Mouse (Mus musculus) neural tube, embryonic 11.5 days (tissue): ENCODE results near the gene Ogdh. TPM values are rescaled to one million over a fixed set of nuclear protein-coding genes. Genes with fewer than 3 reads are reported as not detected.
"Not testable (repeated sequence)": the region's sequence is repeated elsewhere in the genome, so short reads cannot be mapped to it uniquely, and the experiment has no call there.

Experiments used
- ATAC-seq: fragments of 200-750 bp; cut with Nextera tagmentation; 2 replicates; pipeline ENCODE4 v1.8.0; 2017; ENCODE audit warnings: moderate number of reproducible peaks, mild to moderate bottlenecking, moderate TSS enrichment, moderate library complexity; ENCODE audit not compliant: insufficient read depth, low FRiP score, low TSS enrichment
- DNase-seq: peaks from one replicate; pipeline ENCODE4 v3.0.0-alpha.2; 2015; ENCODE audit warnings: low spot score
- H3K27ac ChIP-seq: fragments of 300-500 bp; sonication (generic); 2 replicates; pipeline ENCODE4 v1.5.1; 2014; ENCODE audit warnings: low read depth, mild to moderate bottlenecking, low read length
- H3K27me3 ChIP-seq: fragments of 300-500 bp; sonication (generic); 2 replicates; pipeline ENCODE4 v1.6.1; 2014; ENCODE audit warnings: mild to moderate bottlenecking, low read length, mixed read lengths; ENCODE audit not compliant: control insufficient read depth, insufficient read depth
- H3K36me3 ChIP-seq: fragments of 300-500 bp; sonication (generic); 2 replicates; pipeline ENCODE4 v1.6.1; 2014; ENCODE audit warnings: mild to moderate bottlenecking, low read length, moderate library complexity, mixed read lengths; ENCODE audit not compliant: control insufficient read depth, insufficient read depth
- H3K4me1 ChIP-seq: fragments of 300-500 bp; sonication (generic); 2 replicates; pipeline ENCODE4 v1.6.1; 2014; ENCODE audit warnings: low read length, mixed read lengths; ENCODE audit not compliant: control insufficient read depth, insufficient read depth
- H3K4me2 ChIP-seq: fragments of 300-500 bp; sonication (generic); 2 replicates; pipeline ENCODE4 v1.6.1; 2014; ENCODE audit warnings: low read depth, mild to moderate bottlenecking, moderate library complexity
- H3K4me3 ChIP-seq: fragments of 300-500 bp; sonication (generic); 2 replicates; pipeline ENCODE4 v1.5.1; 2014; ENCODE audit warnings: low read depth, low read length
- H3K9ac ChIP-seq: fragments of 300-500 bp; sonication (generic); 2 replicates; pipeline ENCODE4 v1.6.1; 2014; ENCODE audit warnings: mild to moderate bottlenecking, low read length
- H3K9me3 ChIP-seq: fragments of 300-500 bp; sonication (generic); 2 replicates; pipeline ENCODE4 v1.6.1; 2016; ENCODE audit warnings: low read length; ENCODE audit not compliant: control insufficient read depth
- WGBS: fragments of 180-500 bp; shearing (Covaris S2); extraction: QIAGEN DNeasy Blood & Tissue Kit; methylation state at CpG from one replicate; pipeline ENCODE4 v1.1.7; 2014; 5-methylcytosine and 5-hydroxymethylcytosine counted together
- polyA plus RNA-seq: library from polyadenylated mRNA; unstranded; fragments of >200 nt; fragmentation: Nextera tagmentation; extraction: Ambion mirVana; gene quantifications from 2 replicates; pipeline ENCODE4 v1.2.1, GENCODE M21; 2014

Ogdh gene
- polyA plus RNA-seq: 93.0 and 104 TPM in 2 replicates

- Histone ChIP-seq H3K9me3 (no peaks in the 10 kb centered on the region), H3K4me2 (peak within 1 kb of the TSS; percentile 87), H3K27ac (peak within 1 kb of the TSS; percentile 68), H3K27me3 (no peaks in the 10 kb centered on the region), H3K4me3 (peak within 1 kb of the TSS; percentile 80), H3K36me3 (no peaks in the 10 kb centered on the region), H3K4me1 (peaks cover 6% of the 10 kb centered on the region; the same call in 1 of the 2 replicates), H3K9ac (peak within 1 kb of the TSS; percentile 71)
- ATAC-seq: peak; percentile 98
- under 1% methylated on average over 51 of the region's 77 CpGs for WGBS
- DNase-seq: peak; percentile 98
Observed at GRCm38 (mm10) chr11:6291401-6292115, at the start of gene Ogdh. Ogdh (plus strand) TSS chr11:6291633.

GRCm38 (mm10) chr11:6244707-6245106, 46.7 kb upstream of the Ogdh start:
- ATAC-seq (no peak), DNase-seq (no peak)
- H3K9me3 ChIP-seq: no peaks in the 10 kb centered on the region
- no peaks in the 10 kb centered on the region for H3K4me1 ChIP-seq
- H3K4me2 ChIP-seq: no peak overlapping the region
- no peak overlapping the region for H3K27ac ChIP-seq
- 60% methylated on average over 18 of the region's 19 CpGs for WGBS
- no peak overlapping the region for H3K9ac ChIP-seq
- H3K4me3 ChIP-seq: no peak overlapping the region
- no peaks in the 10 kb centered on the region for H3K36me3 ChIP-seq
- H3K27me3 ChIP-seq: no peaks in the 10 kb centered on the region

DNA sequence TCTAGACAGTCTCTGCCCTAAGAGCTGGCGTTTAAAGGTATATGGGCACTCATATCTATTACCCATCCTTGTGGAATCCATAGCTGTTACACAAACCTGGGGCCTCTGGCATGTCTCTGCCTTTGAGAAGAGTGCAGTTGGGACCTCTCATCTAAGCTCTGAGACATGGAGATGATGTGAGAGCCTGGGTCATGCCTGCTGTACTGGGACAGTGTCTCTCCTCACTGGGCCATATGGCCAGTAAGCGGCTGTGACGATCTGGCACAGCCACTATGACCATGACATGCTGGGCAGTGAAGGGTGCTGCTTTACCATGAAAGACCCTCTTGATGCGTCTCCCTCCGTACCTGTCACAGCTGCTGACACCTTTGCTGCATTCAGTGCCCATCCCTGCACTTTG, 39.2 kb upstream of the Ogdh start:
- no peaks in the 10 kb centered on the region for H3K9me3 ChIP-seq
- DNase-seq: no peak
- H3K27me3 ChIP-seq: no peaks in the 10 kb centered on the region
- H3K4me2 ChIP-seq: no peak overlapping the region
- H3K27ac ChIP-seq: no peak overlapping the region
- H3K9ac ChIP-seq: no peak overlapping the region
- no peaks in the 10 kb centered on the region for H3K4me1 ChIP-seq
- H3K4me3 ChIP-seq: no peak overlapping the region
- H3K36me3 ChIP-seq: no peaks in the 10 kb centered on the region
- 88% methylated on average over 5 of the region's 5 CpGs for WGBS
- ATAC-seq: no peak

- Histone ChIP-seq H3K4me3 (no peak overlapping the region), H3K4me1 (no peaks in the 10 kb centered on the region), H3K27ac (no peak overlapping the region), H3K9ac (no peak overlapping the region), H3K27me3 (no peaks in the 10 kb centered on the region), H3K9me3 (no peaks in the 10 kb centered on the region), H3K36me3 (no peaks in the 10 kb centered on the region), H3K4me2 (no peak overlapping the region)
- DNase-seq: no peak
- no peak for ATAC-seq
- 95% methylated on average over 4 of the region's 4 CpGs for WGBS
Observed at GRCm38 (mm10) chr11:6252824-6253223, 38.6 kb upstream of the Ogdh start.

- not testable (repeated sequence) for H3K36me3 ChIP-seq, H3K27ac ChIP-seq, H3K4me2 ChIP-seq, H3K9ac ChIP-seq, H3K9me3 ChIP-seq, H3K4me3 ChIP-seq, H3K27me3 ChIP-seq, ATAC-seq, DNase-seq, H3K4me1 ChIP-seq
- WGBS: 83% methylated on average over 2 of the region's 2 CpGs
Observed at GRCm38 (mm10) chr11:6254602-6255001, 36.8 kb upstream of the Ogdh start.

GRCm38 (mm10) chr11:6256490-6257072, 34.9 kb upstream of the Ogdh start:
- no peak for ATAC-seq
- WGBS: 70% methylated on average over 6 of the region's 6 CpGs
- Histone ChIP-seq H3K4me1 (no peaks in the 10 kb centered on the region), H3K9ac (no peak overlapping the region), H3K4me3 (no peak overlapping the region), H3K27ac (no peak overlapping the region), H3K9me3 (no peaks in the 10 kb centered on the region), H3K27me3 (no peaks in the 10 kb centered on the region), H3K4me2 (no peak overlapping the region), H3K36me3 (peaks cover 19% of the 10 kb centered on the region)
- DNase-seq: no peak

DNA sequence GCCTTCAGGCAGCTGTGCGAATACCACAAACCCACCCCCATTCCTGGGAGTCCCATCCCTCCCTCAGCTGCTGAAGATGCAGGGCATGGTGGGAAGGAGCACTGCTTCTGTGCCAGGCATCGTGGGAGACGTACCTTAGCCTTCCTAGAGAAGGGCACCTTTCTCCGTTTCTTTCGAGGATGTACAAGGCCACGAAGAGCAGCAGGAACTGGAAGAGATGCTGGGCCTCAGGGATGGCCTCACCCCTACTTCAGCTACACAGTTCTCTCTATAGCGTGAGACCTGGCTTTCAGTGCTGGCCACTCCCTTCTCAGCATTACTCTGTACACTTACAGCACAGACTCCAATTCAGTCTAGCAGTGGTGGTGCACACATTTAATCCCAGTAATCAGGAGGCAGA, 32.0 kb upstream of the Ogdh start:
- H3K27me3 ChIP-seq: no peaks in the 10 kb centered on the region
- no peak overlapping the region for H3K27ac ChIP-seq
- no peak for DNase-seq
- H3K36me3 ChIP-seq: peaks cover 35% of the 10 kb centered on the region
- H3K4me3 ChIP-seq: no peak overlapping the region
- H3K4me2 ChIP-seq: no peak overlapping the region
- no peak overlapping the region for H3K9ac ChIP-seq
- no peak for ATAC-seq
- WGBS: 96% methylated on average over 7 of the region's 7 CpGs
- no peaks in the 10 kb centered on the region for H3K9me3 ChIP-seq
- H3K4me1 ChIP-seq: no peaks in the 10 kb centered on the region

DNA sequence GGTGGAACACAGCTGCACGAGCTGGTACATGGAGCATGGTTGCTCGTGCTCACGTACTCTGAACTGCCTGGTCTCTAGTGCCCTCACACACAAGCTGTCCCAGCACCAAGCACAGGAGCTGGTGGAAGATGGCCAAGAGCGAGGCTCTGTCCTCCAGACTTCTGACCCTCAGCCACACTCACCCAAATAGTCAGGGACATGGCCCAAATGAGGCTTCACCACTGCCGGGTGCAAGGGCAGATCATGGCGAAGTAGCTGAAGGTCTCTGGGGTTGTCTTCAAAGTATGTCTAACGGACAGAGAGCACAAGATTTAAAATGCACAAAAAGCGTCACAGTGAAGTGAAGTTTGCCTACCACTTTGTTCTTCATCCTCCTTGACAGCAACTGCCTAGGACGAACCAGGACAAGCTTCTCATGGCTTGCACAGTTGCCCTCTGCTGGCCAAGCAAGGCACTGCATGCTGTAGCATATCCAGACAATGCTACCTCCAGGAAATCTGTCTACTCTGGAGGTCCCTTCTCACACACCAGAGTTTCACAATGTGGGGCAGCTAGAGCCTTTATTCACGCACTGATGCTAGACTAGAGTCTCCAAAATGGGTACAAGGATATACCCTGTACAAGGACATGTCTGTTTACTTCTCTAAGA, 29.9 kb upstream of the Ogdh start:
- H3K4me2 ChIP-seq: no peak overlapping the region
- H3K27ac ChIP-seq: no peak overlapping the region
- H3K4me3 ChIP-seq: no peak overlapping the region
- ATAC-seq: no peak
- no peaks in the 10 kb centered on the region for H3K9me3 ChIP-seq
- H3K36me3 ChIP-seq: peaks cover 44% of the 10 kb centered on the region
- peak; percentile 83 for DNase-seq
- no peak overlapping the region for H3K9ac ChIP-seq
- peaks cover 4% of the 10 kb centered on the region for H3K4me1 ChIP-seq
- no peaks in the 10 kb centered on the region for H3K27me3 ChIP-seq
- 83% methylated on average over 10 of the region's 10 CpGs for WGBS
